Mouse (Mus musculus) CH12F3 (cell line): Measurements from ENCODE around the gene Fut1.

Experiments
- in situ Hi-C: fragments of 300-500 bp; cut with MboI; formaldehyde crosslinking; loops from 2 replicates; pipeline ENCODE4 v1.14.3; 2020; ENCODE audit warnings: low sequenced_read_pairs

The Fut1 gene

GRCm38 (mm10) chr7:45667761-45668160 lies 50.7 kb downstream of the Fut1 start:
- in situ Hi-C loops = no loop called here

- in situ Hi-C loops = no loop called here
Measured at GRCm38 (mm10) chr7:45668921-45669320, 51.8 kb downstream of the Fut1 start.
